Mouse (Mus musculus): Measurements from ENCODE around the gene Comp.
A peak's percentile ranks its signal among the peaks of the same experiment; 100 is the strongest.

The Comp gene

DNA sequence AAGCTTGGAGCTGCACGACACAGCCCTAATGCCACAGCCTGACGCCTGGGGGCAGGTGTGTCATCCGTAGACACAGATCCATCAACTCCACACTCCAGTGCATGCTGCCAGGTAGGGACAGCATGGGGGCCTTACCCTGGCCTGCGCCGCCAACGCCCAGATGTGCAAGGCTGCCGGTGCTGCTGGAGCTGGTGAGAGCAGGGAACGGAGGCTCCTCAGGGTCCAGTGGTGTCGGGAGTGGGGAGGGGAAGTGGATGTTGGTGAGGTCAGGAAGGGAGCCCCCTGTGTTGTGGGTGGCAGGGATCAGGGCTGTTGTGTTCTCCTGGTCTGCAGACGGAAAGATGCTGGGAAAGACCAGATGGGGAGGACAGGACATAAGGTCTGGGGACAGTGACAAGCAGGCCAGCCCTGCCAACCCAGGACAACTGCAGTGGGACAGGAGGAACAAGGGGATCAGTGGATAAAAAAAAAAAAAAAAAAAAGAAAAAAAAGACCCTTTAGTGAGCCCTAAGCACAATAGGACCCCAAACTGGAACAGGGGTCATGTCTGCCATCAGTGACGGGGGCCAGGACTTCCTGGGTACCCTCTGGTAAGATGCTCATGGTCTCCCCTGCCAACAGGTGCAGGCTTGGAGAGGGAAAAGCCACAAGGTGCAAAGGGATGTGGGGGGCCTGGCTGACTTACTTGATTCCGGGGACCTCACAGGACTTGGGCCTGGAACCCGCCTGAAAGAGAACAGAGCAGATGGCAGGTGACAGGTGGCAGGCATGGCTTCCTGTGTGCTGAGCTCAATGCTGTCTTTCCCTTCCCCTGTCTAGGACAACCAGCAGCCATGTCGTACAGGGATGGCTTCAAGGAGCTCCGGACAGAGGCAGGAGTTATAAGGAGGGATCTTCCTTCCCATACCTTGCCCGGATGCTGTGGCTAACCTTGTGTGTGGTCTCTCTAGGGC is 24.5 kb downstream of the Comp start:
- DNase-seq (ENCODE audit: low read depth, low spot score) = no peak

DNA sequence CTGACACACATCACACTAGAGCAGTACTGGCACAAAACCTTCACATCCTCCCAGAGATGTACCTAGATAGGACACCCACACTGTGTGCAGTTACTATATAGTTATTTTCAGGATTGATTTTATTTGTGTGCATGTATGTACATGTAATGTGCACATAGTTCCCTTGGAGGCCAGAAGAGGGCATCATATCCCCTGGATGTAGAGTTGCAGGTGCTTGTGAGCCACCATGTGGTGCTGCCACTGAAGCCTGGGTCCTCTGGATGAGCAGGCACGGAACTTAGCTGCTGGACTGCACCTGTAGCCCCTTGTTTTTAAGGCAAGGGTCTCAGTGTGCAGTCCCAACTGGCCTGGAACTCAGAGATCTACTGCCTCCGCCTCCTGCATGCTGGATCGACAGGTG is 30.9 kb downstream of the Comp start:
- DNase-seq (ENCODE audit: low read depth, low spot score) = no peak

DNA sequence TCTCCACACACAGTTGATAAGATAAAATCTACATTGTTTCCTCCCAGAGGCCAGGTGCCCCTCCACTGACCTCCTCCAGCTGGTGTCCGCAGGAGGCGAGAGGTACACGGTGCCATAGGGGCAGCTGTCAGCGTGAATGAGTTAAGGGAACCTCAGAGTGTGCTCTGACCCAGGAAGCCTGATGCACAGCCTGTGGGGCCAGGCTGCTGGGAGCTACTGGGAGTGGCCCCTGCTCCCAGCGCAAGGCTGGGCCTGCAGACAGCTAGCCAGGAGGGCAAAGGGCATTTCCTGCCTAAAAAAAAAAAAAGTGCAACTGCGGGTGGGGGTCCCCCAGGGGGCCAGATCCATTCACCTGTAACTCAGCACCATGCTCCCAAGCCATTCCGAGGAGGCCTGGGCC is 31.8 kb downstream of the Comp start:
- DNase-seq (ENCODE audit: low read depth, low spot score) = no peak

DNA sequence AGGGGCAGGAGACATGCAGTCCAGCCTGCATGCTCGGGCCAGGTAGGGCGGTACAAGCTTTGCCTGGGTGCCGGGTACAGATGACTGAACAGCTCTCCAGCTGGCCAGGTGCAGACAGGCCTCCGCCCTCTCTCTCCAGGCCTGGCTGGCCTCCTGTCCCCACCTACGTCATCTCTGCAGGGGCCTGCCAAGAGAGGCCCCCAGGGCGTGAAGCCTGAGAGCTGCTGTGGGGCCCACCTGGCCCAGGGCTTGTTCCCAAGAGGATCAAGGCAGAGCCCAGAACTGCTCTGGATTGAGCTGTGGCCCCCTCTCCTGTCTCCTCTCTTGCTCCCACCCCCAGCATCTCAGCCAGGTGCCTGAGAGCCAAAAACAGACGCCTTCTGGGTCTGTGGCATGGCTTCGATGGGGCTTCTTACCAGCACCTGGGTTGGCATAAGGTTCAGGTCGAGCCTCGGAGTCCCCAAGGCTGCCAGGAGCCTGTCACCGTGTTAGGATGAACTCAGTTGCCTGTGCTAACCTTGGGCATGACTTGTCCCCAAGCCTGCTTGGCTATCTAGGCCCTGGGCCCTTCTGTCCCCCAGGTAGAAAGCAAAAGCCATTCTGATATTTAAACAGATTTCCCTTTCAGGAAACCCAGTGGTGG is 33.2 kb downstream of the Comp start:
- DNase-seq (ENCODE audit: low read depth, low spot score) = no peak

DNA sequence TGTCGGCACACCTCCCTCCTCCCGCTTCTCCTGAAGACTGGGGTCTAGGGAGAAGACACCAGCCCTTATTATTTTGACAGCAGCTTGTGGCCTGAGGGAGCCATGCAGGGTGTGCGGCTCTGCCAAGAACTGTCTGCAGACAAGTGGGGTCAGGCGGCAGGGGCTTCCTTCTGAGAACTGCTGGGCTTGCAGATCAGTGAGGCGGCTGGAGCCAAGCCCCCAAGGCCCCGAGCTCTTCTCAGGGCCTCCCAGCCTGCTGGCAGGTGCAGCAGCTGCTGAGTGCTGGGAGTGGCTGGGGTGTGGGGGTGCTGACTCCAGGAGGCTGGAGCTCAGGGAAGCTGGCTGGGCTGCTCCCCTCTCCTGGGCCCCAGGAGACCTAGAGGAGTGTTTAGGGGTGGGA is 34.9 kb downstream of the Comp start:
- no peak for DNase-seq (ENCODE audit: low read depth, low spot score)

DNA sequence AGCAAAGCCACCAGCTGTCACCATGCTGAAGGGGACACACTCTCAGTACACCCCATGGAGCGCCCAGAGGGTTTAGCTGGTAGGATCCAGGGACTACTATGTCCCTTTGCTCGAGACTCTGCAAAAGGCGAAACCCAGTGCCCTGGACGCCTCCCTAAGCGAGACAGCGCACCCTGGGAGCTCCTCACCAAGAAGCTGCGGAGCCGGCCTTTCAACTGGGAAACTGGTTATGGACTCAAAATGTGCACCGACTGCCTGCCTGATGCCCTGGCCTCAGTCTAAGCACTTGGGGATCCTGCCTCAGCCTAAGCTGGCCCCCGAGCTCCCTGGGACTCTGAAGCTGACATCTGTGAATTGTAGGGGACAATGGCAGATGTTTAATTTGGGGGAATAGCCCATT is 35.7 kb downstream of the Comp start:
- no peak for DNase-seq (ENCODE audit: low read depth, low spot score)

DNA sequence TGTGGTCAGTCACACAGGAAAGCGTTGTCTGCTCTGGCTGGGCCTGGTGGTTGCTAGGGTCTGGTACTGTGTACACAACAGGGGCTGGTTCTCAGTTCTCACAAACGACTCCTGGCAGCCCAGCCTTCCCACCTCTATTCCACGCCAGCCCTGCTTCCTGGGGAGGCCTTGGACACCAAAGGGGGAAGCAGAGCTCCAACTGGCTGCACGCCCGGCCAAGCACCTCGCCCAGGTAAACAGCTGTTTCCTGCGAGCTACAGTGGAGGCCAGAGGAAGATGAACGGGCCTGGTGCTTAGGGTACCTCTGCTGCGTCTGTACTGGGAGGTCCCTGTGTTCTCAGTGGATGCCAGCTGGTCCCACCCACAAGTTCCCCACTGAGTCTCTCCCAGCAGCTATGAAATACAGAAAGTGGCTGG is 36.1 kb downstream of the Comp start:
- peak; percentile 48 for DNase-seq (ENCODE audit: low read depth, low spot score)

DNA sequence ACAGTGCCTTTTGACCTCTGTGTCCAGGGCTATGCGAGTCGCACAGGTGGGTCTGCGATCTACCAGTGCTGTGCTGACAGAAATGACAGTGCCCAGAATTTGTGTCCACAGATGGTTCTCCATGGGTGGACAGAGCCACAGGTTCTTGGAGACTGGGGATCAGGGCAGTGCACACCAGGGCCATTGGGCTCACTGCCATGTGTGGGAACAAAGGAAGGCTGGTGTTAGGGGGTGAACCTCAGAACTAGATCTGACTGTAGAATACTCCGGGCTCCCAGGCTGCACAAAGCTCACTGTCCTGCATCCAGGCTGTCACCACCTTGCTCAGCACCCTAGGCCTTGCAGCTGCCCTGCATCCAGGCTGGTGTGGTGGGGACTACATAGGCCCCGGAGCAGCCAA is 36.9 kb downstream of the Comp start:
- DNase-seq (ENCODE audit: low read depth, low spot score) = no peak

DNA sequence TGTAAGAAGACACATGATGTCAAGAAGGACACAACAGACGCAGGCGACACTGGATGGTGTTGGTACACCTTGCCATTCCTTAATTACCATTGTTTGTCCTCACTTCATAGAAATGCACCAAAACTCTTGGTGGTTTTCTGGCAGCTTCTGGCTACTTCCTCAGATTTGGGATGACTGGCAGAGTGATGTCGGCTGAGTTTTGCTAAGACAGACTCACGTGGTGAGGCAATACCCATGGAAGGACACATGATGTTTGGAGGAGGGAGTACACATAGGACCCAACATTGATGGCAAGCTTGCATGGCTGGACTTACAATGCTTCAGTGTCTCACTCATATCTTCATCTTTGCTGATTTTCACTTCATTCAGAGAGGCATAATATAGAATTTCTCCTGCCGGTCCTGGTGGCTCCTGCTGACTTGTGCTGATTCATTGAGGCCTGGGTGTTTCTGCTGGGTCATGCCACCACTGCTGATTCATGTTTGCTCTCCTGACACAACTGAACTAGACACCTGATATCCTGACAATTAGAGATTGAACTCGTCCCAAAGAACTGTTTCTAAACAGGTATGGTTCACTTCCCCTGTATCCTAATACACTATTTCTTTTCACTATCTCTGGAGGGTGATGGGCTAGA is 41.1 kb downstream of the Comp start:
- DNase-seq (ENCODE audit: low read depth, low spot score) = no peak

DNA sequence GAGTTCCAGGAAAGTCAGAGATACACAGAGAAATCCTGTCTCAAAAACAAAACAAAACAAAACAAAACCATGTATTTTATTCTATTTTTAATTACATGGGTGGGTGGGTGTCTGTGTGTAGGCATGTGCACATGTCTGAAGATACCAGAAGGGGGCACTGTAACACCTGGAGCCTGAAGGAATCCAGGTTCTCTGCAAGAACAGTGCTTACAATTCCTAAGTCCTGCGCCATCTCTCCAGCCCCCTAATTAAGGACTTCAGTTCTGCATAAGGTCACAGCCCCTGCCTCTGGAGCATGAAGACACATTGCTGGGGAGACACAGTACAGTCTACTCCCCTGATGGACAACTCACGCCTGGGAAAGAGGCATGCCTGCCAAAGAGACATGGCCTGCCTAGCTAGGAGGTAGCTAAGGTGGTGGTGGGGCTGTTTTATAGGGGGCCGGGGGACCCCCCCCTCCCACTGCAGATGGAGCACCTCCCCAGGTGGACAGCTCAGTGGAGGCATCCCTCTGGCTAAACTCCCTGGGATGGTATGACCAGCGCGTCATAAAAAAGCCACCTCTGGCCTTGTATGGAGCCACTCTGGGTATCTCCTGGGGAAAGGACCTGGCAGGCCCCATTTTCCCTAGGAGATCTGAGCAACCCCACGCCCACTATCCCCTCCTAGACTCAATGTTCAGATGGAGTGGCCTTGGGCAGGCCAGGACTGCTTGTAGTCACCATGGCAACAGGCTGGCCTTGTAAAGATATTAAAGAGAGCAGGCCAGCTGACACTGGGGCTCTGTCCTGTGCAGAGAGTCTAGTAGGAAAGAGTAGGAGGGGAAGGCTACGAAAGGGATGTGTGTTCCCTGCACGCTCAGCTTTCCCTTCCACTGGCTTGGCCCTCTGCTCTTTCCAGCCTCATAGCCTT is 42.4 kb downstream of the Comp start:
- DNase-seq (ENCODE audit: low read depth, low spot score) = peak; percentile 32

DNA sequence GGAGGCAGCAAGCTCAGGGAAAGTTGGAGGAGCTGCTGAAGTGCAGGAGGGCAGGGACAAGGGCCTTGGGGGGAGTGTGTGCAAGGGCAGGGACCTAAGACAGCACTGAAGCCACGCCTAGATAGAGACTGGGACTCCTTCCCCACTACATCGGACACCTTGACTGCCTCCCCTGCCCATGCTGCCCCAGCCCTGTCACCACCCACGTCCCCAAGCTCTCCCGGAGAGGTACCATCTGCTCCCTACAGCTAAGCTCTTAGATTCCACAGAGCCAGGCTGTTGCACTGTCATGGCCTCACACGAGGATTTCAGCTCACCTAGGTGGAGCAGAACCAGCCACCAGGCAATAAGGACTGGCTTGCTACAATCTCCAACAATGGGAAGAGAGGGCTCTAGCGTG is 43.6 kb downstream of the Comp start:
- peak; percentile 76 for DNase-seq (ENCODE audit: low read depth, low spot score)

DNA sequence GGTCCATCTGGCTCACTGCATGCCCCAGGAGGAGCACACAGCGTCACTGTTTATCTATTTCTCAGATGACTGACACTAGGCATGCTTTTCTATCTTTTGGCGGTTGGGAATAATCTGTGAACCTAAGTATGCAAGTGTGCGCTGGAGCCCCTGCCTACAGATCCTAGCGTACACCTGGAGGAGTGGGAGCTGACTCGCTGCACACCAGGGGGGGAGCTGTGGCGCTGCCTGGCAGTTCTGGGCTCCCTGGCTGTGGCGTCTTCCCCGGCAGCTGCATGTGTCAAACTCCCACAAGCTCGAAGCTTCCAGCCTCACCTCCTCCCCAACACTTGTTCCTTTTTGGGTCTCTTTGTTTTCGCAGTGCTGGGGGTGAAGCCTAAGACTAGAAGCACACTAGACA is 44.6 kb downstream of the Comp start:
- peak; percentile 92 for DNase-seq (ENCODE audit: low read depth, low spot score)

DNA sequence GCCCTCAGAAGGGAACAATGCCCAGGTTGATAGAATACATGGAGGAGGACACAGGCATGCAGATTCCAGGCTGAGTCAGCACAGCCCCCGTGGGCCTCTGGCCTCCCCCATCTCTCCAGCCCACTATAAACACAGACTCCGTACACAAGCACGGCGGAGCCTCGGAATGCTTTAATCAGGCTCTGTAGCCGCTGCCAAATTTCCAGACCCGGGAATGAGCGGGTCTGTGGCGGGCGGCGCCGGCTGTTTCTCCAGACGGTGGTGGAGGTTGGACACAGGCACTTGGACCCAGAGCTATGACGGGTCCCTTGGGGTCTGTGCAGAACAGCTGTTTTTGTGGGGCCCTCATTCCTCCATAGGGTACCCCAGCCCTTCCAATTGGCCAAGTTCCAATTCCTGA is 45.6 kb downstream of the Comp start:
- DNase-seq (ENCODE audit: low read depth, low spot score) = peak; percentile 62

DNA sequence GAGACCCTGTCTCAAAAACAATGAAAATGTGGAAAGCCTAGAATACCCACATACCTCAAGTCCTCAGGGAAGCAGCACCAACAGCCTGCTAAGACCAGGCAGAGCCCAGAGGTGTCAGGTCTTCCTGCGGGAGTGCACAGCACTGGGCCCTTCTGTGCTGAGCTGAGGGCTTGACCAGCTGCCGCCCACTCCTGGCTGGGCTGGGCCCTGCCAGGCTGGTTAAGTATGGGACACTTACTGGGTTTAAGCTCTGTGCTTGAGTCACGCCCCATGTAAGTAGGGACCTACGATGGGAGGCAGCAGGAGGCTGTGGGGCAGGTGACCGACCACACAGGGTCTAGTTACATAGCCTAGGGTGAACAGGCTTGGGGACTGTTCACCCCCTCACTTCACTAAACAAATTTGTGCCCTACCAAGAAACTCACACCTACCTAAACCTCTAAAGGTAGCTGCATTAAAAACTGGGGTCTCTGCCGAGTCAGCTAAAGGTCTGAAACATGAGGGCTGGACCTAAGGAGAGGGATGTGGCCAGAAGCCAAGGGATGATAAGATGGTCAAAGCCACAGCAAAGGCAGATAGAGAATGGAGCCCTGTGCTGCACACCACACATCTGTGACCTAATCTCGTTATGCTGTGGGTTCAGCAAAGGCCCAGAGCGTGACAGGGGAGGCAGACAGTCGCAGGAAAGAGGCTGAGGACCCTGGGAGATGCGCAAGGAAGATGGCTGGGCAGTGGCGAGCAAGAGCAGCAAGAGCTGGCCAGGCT is 46.7 kb downstream of the Comp start:
- DNase-seq (ENCODE audit: low read depth, low spot score) = no peak

DNA sequence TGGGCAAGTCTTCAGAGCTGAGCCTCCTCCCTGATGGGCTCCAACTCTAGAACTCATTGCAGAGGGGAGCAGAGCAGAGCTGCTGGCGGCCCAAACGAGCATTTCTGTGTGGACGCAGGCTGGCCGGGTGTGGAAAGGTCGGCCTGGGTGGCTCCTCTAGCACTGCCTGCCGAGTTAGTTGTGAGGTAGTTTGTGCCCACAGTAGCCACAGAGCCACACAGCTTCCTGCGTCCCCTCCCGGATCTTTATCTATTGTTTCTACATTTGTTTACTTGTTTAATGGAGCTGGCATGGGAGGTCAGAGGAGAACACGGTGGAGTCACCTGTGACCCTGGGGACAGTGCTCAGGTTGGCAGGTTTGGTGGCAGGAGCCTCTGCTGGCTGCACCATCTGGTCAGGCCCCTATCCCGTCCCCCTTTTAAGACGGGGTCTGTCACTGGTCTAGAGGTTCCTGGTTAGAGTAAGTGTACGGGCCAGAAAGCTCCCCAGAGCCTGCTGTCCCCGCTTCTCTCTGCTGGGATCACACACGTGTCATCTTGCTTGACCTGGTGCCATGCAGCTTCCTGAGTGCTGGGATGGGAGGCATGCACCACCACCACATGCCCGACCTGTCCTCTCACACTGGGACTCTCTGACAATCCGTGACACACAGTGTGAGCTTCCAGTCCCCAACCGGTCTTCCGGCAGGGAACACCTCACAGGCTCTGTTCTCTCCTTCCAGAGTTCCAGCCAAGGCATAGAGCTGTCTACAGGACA is 48.2 kb downstream of the Comp start:
- no peak for DNase-seq (ENCODE audit: low read depth, low spot score)

DNA sequence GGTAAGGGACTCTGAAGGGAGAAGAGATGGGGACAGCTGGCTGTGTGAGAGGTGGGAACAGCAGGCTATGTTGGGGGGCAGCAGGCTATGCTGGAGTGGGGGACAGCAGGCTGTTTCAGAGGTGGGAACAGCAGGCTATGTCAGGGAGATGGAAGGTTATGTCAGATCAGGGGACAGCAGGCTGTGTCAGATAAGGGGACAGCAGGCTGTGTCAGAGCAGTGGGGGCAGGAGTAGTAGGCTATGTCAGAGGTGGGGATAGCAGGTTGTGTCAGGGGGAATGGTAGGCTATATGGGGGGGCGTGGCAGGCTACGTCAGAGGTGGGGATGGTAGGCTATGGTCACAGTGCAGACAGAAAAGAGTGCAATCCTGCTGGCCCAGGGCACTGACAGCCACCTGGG is 49.4 kb downstream of the Comp start:
- no peak for DNase-seq (ENCODE audit: low read depth, low spot score)

DNA sequence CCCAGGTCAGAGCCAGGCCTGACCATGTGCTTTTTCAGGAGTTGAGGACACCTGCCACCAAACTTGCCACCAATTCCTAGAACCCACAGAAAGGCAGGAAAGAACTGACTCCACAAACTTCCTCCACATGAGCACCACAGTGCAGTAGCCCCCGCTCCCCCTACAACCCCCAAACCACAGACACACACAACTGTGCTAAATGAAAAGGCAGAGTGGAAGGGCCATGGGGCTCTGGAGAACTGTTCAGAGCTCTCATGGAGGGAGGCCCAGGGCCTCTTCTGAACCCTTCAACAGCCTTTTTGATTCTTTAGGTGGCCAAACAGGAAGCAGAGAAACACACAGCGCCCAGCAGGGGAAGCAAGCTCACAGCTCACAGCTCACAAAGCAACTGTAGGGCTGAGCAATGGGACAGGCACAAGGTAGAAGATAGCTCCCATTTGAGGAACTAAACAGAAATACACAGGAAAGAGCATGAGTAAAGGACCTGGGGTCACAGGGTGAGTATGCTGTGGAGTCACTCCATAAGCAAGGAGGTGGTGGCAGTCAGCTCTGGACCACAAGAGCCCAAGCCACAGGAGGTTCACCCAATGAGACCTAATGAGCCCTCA is 53.0 kb downstream of the Comp start:
- DNase-seq (ENCODE audit: low read depth, low spot score) = no peak

DNA sequence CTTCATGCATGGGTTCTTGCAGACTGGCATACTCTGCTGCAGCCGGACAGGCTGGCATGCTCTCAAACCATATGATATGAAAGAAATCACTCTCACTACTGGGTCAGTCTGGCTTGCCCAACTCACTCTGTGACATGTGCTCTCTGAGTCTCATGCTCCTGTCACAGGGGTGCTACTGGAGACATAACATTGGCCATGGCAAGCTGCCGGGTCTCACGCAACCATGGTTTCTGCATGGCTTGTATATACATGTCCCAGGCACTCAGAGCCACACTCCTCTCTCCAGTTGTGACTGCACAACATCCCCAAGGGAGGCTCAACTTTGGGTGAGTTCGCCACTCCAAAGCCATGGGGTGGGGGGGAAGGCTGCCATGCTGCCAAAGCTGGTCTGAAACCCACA is 57.9 kb downstream of the Comp start:
- no peak for DNase-seq (ENCODE audit: low read depth, low spot score)
